Mouse (Mus musculus) gastrocnemius, adult 2 months (tissue): Measurements from ENCODE around the gene Mindy3. TPM values are rescaled to one million over a fixed set of nuclear protein-coding genes. Genes with fewer than 3 reads are reported as not detected.
"Not testable (repeated sequence)": the region's sequence is repeated elsewhere in the genome, so short reads cannot be mapped to it uniquely, and the experiment has no call there.

ENCODE experiments used
- DNase-seq: peaks from one replicate; pipeline ENCODE4 v3.0.0; 2022
- H3K27ac ChIP-seq: fragments of 200-600 bp; 2 replicates; pipeline ENCODE4 v1.8.1; 2022; ENCODE audit warnings: mild to moderate bottlenecking
- H3K4me3 ChIP-seq: fragments of 200-600 bp; 2 replicates; pipeline ENCODE4 v1.8.1; 2022; ENCODE audit warnings: mild to moderate bottlenecking, moderate library complexity
- CTCF ChIP-seq: fragments of 200-600 bp; IDR thresholded peaks from 2 replicates; pipeline ENCODE4 v1.8.1; 2022; ENCODE audit warnings: antibody characterized with exemption, mild to moderate bottlenecking, moderate library complexity
- intact Hi-C: fragments of 180-260 bp; cut with DNase I; formaldehyde crosslinking; loops from one replicate; pipeline ENCODE4 v1.15.1; 2025
- long read RNA-seq, 2 experiments: library from polyadenylated mRNA; stranded (forward); transcript quantifications; one replicate each; pipeline ENCODE4 v2.0.0; 2021
- total RNA-seq, 2 experiments: library from RNA; stranded (reverse); gene quantifications; 2 replicates each; pipeline ENCODE4 v1.2.3; 2021

Gene Mindy3
- 10 to 100 TPM; 10.7 to 11.5 TPM for total RNA-seq
- long read RNA-seq, experiment 1, partial matches to known transcripts = 0 of 7 reads
- long read RNA-seq, experiment 1, other reads (novel, unspliced or antisense) = 2 of 7 reads
- long read RNA-seq, experiment 2, partial matches to known transcripts = 0 of 7 reads
- long read RNA-seq, experiment 2, other reads (novel, unspliced or antisense) = 7 of 7 reads

GRCm38 (mm10) chr2:12419262-12419655, at the start of gene Mindy3:
Gene Mindy3 (minus strand): TSS chr2:12419470.
- Histone ChIP-seq H3K27ac (peak within 1 kb of the TSS; percentile 88), H3K4me3 (peak within 1 kb of the TSS; percentile 88)
- peak; percentile 93 for DNase-seq
- TF ChIP-seq CTCF = no peak; the same call in 1 of the 2 replicates
- intact Hi-C loops = loop anchor here (10.0 kb wide), 1 partner anchor 644 kb away; the partner anchor contains the start of genes Ankrd16 and Fbh1

GRCm38 (mm10) chr2:12459732-12460131, 40.5 kb upstream of the Mindy3 start:
- intact Hi-C loops = loop anchor here (2.0 kb wide), 1 partner anchor 777 kb away; no protein-coding TSS in a partner anchor
- H3K27ac ChIP-seq = no peak overlapping the region
- DNase-seq = no peak
- TF ChIP-seq CTCF = peak; percentile 68
- no peak overlapping the region for H3K4me3 ChIP-seq

- Histone ChIP-seq H3K27ac (no peak overlapping the region), H3K4me3 (no peak overlapping the region)
- TF ChIP-seq CTCF = no peak
- intact Hi-C loops = no loop called here
- DNase-seq = no peak
Observed at GRCm38 (mm10) chr2:12450108-12450507, 30.8 kb upstream of the Mindy3 start.

GRCm38 (mm10) chr2:12440120-12440519, 20.9 kb upstream of the Mindy3 start:
- intact Hi-C loops = no loop called here
- Histone ChIP-seq H3K27ac (no peak overlapping the region), H3K4me3 (no peak overlapping the region)
- TF ChIP-seq CTCF = no peak
- DNase-seq = no peak

GRCm38 (mm10) chr2:12439543-12439942, 20.3 kb upstream of the Mindy3 start:
- Histone ChIP-seq H3K27ac (no peak overlapping the region), H3K4me3 (no peak overlapping the region)
- intact Hi-C loops = no loop called here
- DNase-seq = no peak
- TF ChIP-seq CTCF = no peak

GRCm38 (mm10) chr2:12438181-12438580, 18.9 kb upstream of the Mindy3 start:
- intact Hi-C loops = no loop called here
- no peak overlapping the region for H3K27ac ChIP-seq
- DNase-seq = no peak
- no peak overlapping the region for H3K4me3 ChIP-seq
- TF ChIP-seq CTCF = peak; percentile 44

- intact Hi-C loops = no loop called here
- no peak for DNase-seq
- Histone ChIP-seq H3K4me3 (no peak overlapping the region), H3K27ac (no peak overlapping the region)
- TF ChIP-seq CTCF = no peak
Observed at GRCm38 (mm10) chr2:12432055-12432454, 12.8 kb upstream of the Mindy3 start.

- intact Hi-C loops = no loop called here
- no peak for DNase-seq
- no peak overlapping the region for H3K4me3 ChIP-seq
- H3K27ac ChIP-seq = no peak overlapping the region
- TF ChIP-seq CTCF = no peak
Observed at GRCm38 (mm10) chr2:12424374-12424773, 5.1 kb upstream of the Mindy3 start.

- DNase-seq, H3K4me3 ChIP-seq, intact Hi-C loops, H3K27ac ChIP-seq: not testable (repeated sequence)
Observed at GRCm38 (mm10) chr2:12423426-12423825, 4.2 kb upstream of the Mindy3 start.

- intact Hi-C loops = loop anchor here (10.0 kb wide), 1 partner anchor 644 kb away; the partner anchor contains the start of genes Ankrd16 and Fbh1
- peak overlapping the region; percentile 88 for H3K4me3 ChIP-seq
- no peak for TF ChIP-seq CTCF
- peak; percentile 57 for DNase-seq
- H3K27ac ChIP-seq = peak overlapping the region; percentile 88
Observed at GRCm38 (mm10) chr2:12418534-12419261, 572 bp downstream of the Mindy3 start.

GRCm38 (mm10) chr2:12418121-12418520, 1.1 kb downstream of the Mindy3 start:
- no peak for DNase-seq
- peak overlapping the region; percentile 88 for H3K4me3 ChIP-seq
- H3K27ac ChIP-seq = peak overlapping the region; percentile 88; the same call in 1 of the 2 replicates
- intact Hi-C loops = loop anchor here (10.0 kb wide), 1 partner anchor 643 kb away; the partner anchor contains the start of genes Ankrd16 and Fbh1
- TF ChIP-seq CTCF = no peak

- Histone ChIP-seq H3K4me3 (no peak overlapping the region), H3K27ac (no peak overlapping the region)
- intact Hi-C loops = loop anchor here (10.0 kb wide), 1 partner anchor 638 kb away; the partner anchor contains the start of genes Ankrd16 and Fbh1
- no peak for DNase-seq
- no peak for TF ChIP-seq CTCF
Observed at GRCm38 (mm10) chr2:12412309-12412708, 7.0 kb downstream of the Mindy3 start.

- intact Hi-C loops = loop anchor here (10.0 kb wide), 1 partner anchor 636 kb away; the partner anchor contains the start of genes Ankrd16 and Fbh1
- DNase-seq = no peak
- no peak for TF ChIP-seq CTCF
- Histone ChIP-seq H3K27ac (no peak overlapping the region), H3K4me3 (no peak overlapping the region)
Observed at GRCm38 (mm10) chr2:12411129-12411528, 8.1 kb downstream of the Mindy3 start.
